Mouse (Mus musculus) MEL (cell line): ENCODE measurements around the gene Leng1. TPM values are rescaled to one million over a fixed set of nuclear protein-coding genes. Genes with fewer than 3 reads are reported as not detected.

Source experiments
- DNase-seq: peaks from one replicate; pipeline ENCODE4 v3.0.0; 2011; ENCODE audit warnings: low read depth, low spot score
- H3K27ac ChIP-seq: 2 replicates; pipeline ENCODE4 v1.5.1; 2012; ENCODE audit warnings: low read depth, mild to moderate bottlenecking, control low read depth, low read length, moderate library complexity; ENCODE audit not compliant: control insufficient read depth
- H3K27me3 ChIP-seq, 2 experiments: fragments of 150-350 bp in 1 of 2; sonication (generic) in 1 of 2; 2 replicates each; pipeline ENCODE4 v1.6.1; 2012; ENCODE audit warnings: low read length in 2 of 2, mild to moderate bottlenecking in 2 of 2, improper control_type of control experiment in 1 of 2, moderate library complexity in 1 of 2; ENCODE audit not compliant: insufficient read depth in 2 of 2, control insufficient read depth in 1 of 2
- H3K36me3 ChIP-seq, 2 experiments: 2 replicates each; pipeline ENCODE4 v1.6.1; 2012 to 2014; ENCODE audit warnings: low read length in 2 of 2, improper control_type of control experiment in 1 of 2, inconsistent platforms in 1 of 2, mild to moderate bottlenecking in 1 of 2; ENCODE audit not compliant: insufficient read depth in 2 of 2, control insufficient read depth in 1 of 2
- H3K4me1 ChIP-seq, 2 experiments: fragments of 150-350 bp in 1 of 2; sonication (generic) in 1 of 2; 2 replicates each; pipeline ENCODE4 v1.6.1; 2012; ENCODE audit warnings: low read length in 2 of 2, improper control_type of control experiment in 1 of 2, mild to moderate bottlenecking in 1 of 2; ENCODE audit not compliant: insufficient read depth in 2 of 2, control insufficient read depth in 1 of 2
- H3K4me3 ChIP-seq, 2 experiments: fragments of 150-350 bp in 1 of 2; sonication (generic) in 1 of 2; 2 replicates each; pipeline ENCODE4 v1.5.1; 2012; ENCODE audit warnings: low read depth in 2 of 2, low read length in 2 of 2, mild to moderate bottlenecking in 2 of 2, moderate library complexity in 2 of 2, control low read depth in 1 of 2, improper control_type of control experiment in 1 of 2; ENCODE audit not compliant: control insufficient read depth in 1 of 2, insufficient read depth in 1 of 2
- H3K79me2 ChIP-seq: 2 replicates; pipeline ENCODE4 v1.6.1; 2012; ENCODE audit warnings: mild to moderate bottlenecking, low read length, moderate library complexity; ENCODE audit not compliant: control insufficient read depth, poor library complexity, insufficient read depth
- H3K9ac ChIP-seq: 2 replicates; pipeline ENCODE4 v1.6.1; 2012; ENCODE audit warnings: low read depth, mild to moderate bottlenecking, control low read depth, low read length, moderate library complexity; ENCODE audit not compliant: control insufficient read depth, poor library complexity, severe bottlenecking
- H3K9me3 ChIP-seq: fragments of 150-350 bp; sonication (generic); replicated peaks from 2 replicates; pipeline ENCODE4 v1.6.1; 2012; ENCODE audit warnings: mild to moderate bottlenecking, low read length, improper control_type of control experiment, moderate library complexity; ENCODE audit not compliant: insufficient read depth
- BHLHE40 ChIP-seq: IDR thresholded peaks from 2 replicates; pipeline ENCODE4 v1.6.1; 2012; ENCODE audit warnings: low read depth, mild to moderate bottlenecking, inconsistent platforms, low read length, improper control_type of control experiment, borderline replicate concordance
- ELF1 ChIP-seq: IDR thresholded peaks from 2 replicates; pipeline ENCODE4 v1.6.1; 2014; ENCODE audit warnings: low read depth, mild to moderate bottlenecking, inconsistent platforms, low read length, improper control_type of control experiment, moderate library complexity
- ETS1 ChIP-seq: IDR thresholded peaks from 2 replicates; pipeline ENCODE4 v1.6.1; 2012; ENCODE audit warnings: low read depth, mild to moderate bottlenecking, inconsistent platforms, low read length, improper control_type of control experiment, moderate library complexity
- GABPA ChIP-seq: IDR thresholded peaks from 2 replicates; pipeline ENCODE4 v1.6.1; 2012; ENCODE audit warnings: low read depth, mild to moderate bottlenecking, inconsistent platforms, low read length, improper control_type of control experiment, moderate library complexity
- GATA1 ChIP-seq: IDR thresholded peaks from 2 replicates; pipeline ENCODE4 v1.6.1; 2011; ENCODE audit warnings: low read depth, low read length, improper control_type of control experiment
- HCFC1 ChIP-seq: IDR thresholded peaks from 2 replicates; pipeline ENCODE4 v1.6.1; 2012; ENCODE audit warnings: low read depth, mild to moderate bottlenecking, inconsistent platforms, low read length, improper control_type of control experiment, moderate library complexity
- KAT2A ChIP-seq: conservative IDR thresholded peaks from 2 replicates; pipeline ENCODE4 v1.6.1; 2012; ENCODE audit warnings: low read depth, low read length, improper control_type of control experiment, inconsistent platforms
- MAFK ChIP-seq: IDR thresholded peaks from 2 replicates; pipeline ENCODE4 v1.6.1; 2011; ENCODE audit warnings: low read depth, mild to moderate bottlenecking, low read length, improper control_type of control experiment, borderline replicate concordance
- MAX ChIP-seq: IDR thresholded peaks from 2 replicates; pipeline ENCODE4 v1.6.1; 2011; ENCODE audit warnings: low read length, improper control_type of control experiment
- MEF2A ChIP-seq: IDR thresholded peaks from 2 replicates; pipeline ENCODE4 v1.6.1; 2014; ENCODE audit warnings: low read depth, mild to moderate bottlenecking, inconsistent platforms, low read length, improper control_type of control experiment; ENCODE audit not compliant: poor library complexity, insufficient replicate concordance, severe bottlenecking; ENCODE audit errors: extremely low read depth
- MXI1 ChIP-seq: IDR thresholded peaks from 2 replicates; pipeline ENCODE4 v1.6.1; 2011; ENCODE audit warnings: mild to moderate bottlenecking, low read depth, low read length, improper control_type of control experiment
- MYC ChIP-seq: IDR thresholded peaks from 2 replicates; pipeline ENCODE4 v1.6.1; 2011; ENCODE audit warnings: low read depth, mild to moderate bottlenecking, low read length, improper control_type of control experiment, moderate library complexity
- NELFE ChIP-seq: IDR thresholded peaks from 2 replicates; pipeline ENCODE4 v1.6.1; 2011; ENCODE audit warnings: low read depth, low read length, improper control_type of control experiment
- NRF1 ChIP-seq: IDR thresholded peaks from 2 replicates; pipeline ENCODE4 v1.6.1; 2014; ENCODE audit warnings: low read depth, mild to moderate bottlenecking, inconsistent platforms, low read length, improper control_type of control experiment, moderate library complexity; ENCODE audit not compliant: poor library complexity, insufficient read depth, severe bottlenecking
- POLR2A ChIP-seq, 2 experiments: IDR thresholded peaks; 2 replicates each; pipeline ENCODE4 v1.6.1; 2011 to 2012; ENCODE audit warnings: low read length in 2 of 2, mild to moderate bottlenecking in 2 of 2, control low read depth in 1 of 2, improper control_type of control experiment in 1 of 2, low read depth in 1 of 2, moderate library complexity in 1 of 2; ENCODE audit not compliant: control insufficient read depth in 1 of 2, insufficient read depth in 1 of 2, poor library complexity in 1 of 2
- POLR2AphosphoS2 ChIP-seq: IDR thresholded peaks from 2 replicates; pipeline ENCODE4 v1.6.1; 2011; ENCODE audit warnings: low read length, improper control_type of control experiment
- RAD21 ChIP-seq: IDR thresholded peaks from 2 replicates; pipeline ENCODE4 v1.6.1; 2011; ENCODE audit warnings: mild to moderate bottlenecking, low read depth, low read length, improper control_type of control experiment
- RCOR1 ChIP-seq: IDR thresholded peaks from 2 replicates; pipeline ENCODE4 v1.6.1; 2012; ENCODE audit warnings: low read depth, mild to moderate bottlenecking, inconsistent platforms, low read length, improper control_type of control experiment
- SIN3A ChIP-seq: IDR thresholded peaks from 2 replicates; pipeline ENCODE4 v1.6.1; 2012; ENCODE audit warnings: low read length, improper control_type of control experiment, inconsistent platforms
- TAL1 ChIP-seq: IDR thresholded peaks from 2 replicates; pipeline ENCODE4 v1.6.1; 2012; ENCODE audit warnings: mild to moderate bottlenecking, inconsistent platforms, low read length, moderate library complexity, mixed read lengths
- TBP ChIP-seq: IDR thresholded peaks from 2 replicates; pipeline ENCODE4 v1.8.0; 2011; ENCODE audit warnings: low read depth, low read length, improper control_type of control experiment
- TCF12 ChIP-seq: IDR thresholded peaks from 2 replicates; pipeline ENCODE4 v1.6.1; 2014; ENCODE audit warnings: low read depth, mild to moderate bottlenecking, inconsistent platforms, low read length, improper control_type of control experiment, moderate library complexity
- UBTF ChIP-seq: IDR thresholded peaks from 2 replicates; pipeline ENCODE4 v1.6.1; 2012; ENCODE audit warnings: low read depth, mild to moderate bottlenecking, inconsistent platforms, low read length, improper control_type of control experiment, moderate library complexity, borderline replicate concordance; ENCODE audit not compliant: insufficient read depth
- ZMIZ1 ChIP-seq: IDR thresholded peaks from 2 replicates; pipeline ENCODE4 v1.6.1; 2012; ENCODE audit warnings: low read depth, mild to moderate bottlenecking, inconsistent platforms, low read length, improper control_type of control experiment, moderate library complexity
- ZNF384 ChIP-seq: IDR thresholded peaks from 2 replicates; pipeline ENCODE4 v1.6.1; 2012; ENCODE audit warnings: low read depth, mild to moderate bottlenecking, inconsistent platforms, low read length, improper control_type of control experiment
- polyA plus RNA-seq, 2 experiments: library from polyadenylated mRNA; stranded (reverse) in 1 of 2; unstranded in 1 of 2; fragments of >175 nt in 1 of 2; fragments of >200 nt in 1 of 2; gene quantifications; 2 replicates each; pipeline versions ENCODE4 v1.2.1 to v1.2.4; 2012; ENCODE audit warnings: low replicate concordance in 2 of 2, low read depth in 1 of 2; ENCODE audit not compliant: insufficient read length in 2 of 2, insufficient read depth in 1 of 2, missing spikeins in 1 of 2
- total RNA-seq: library from RNA; depleted of rRNA; stranded (reverse); fragments of 300-350 nt; gene quantifications from 2 replicates; pipeline ENCODE4 v1.2.3, GENCODE M21; 2012

Leng1 gene
- total and polyA plus RNA-seq, 3 experiments = 11.0 to 11.3 TPM; not detected in 1

DNA sequence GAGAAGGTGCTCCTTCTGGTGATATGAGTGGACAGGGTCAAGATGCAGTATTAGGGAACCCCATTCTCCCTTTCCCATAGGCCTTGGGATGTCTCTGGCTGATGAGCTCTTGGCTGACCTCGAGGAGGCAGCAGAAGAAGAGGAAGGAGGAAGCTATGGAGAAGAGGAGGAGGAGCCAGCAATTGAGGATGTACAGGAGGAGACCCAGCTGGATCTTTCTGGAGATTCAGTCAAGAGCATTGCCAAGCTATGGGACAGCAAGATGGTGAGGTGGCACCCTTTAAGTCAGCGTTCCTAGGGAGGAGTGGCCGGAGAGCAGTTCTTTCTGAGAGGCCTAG lies 35.2 kb downstream of the Leng1 start:
- H3K79me2 ChIP-seq = peaks cover 31% of the 10 kb centered on the region
- H3K27me3 ChIP-seq = no peaks in the 10 kb centered on the region
- H3K9ac ChIP-seq = peak overlapping the region; percentile 86
- H3K4me3 ChIP-seq = peak overlapping the region; percentile 65 to 98
- peaks cover 0 to 6% of the 10 kb centered on the region in 2 experiments; a peak in 3 of 4 replicates for H3K36me3 ChIP-seq
- H3K9me3 ChIP-seq = no peaks in the 10 kb centered on the region
- no peak for TF ChIP-seq RAD21
- TF ChIP-seq MAFK = no peak
- no peak for TF ChIP-seq ZNF384
- TF ChIP-seq NRF1 = no peak
- no peak for TF ChIP-seq KAT2A
- peak; percentile 59 for DNase-seq
- peak overlapping the region; percentile 60; the same call in 1 of the 2 replicates for H3K27ac ChIP-seq
- H3K4me1 ChIP-seq = peaks cover 0 to 9% of the 10 kb centered on the region in 2 experiments; a peak in 2 of 4 replicates

DNA sequence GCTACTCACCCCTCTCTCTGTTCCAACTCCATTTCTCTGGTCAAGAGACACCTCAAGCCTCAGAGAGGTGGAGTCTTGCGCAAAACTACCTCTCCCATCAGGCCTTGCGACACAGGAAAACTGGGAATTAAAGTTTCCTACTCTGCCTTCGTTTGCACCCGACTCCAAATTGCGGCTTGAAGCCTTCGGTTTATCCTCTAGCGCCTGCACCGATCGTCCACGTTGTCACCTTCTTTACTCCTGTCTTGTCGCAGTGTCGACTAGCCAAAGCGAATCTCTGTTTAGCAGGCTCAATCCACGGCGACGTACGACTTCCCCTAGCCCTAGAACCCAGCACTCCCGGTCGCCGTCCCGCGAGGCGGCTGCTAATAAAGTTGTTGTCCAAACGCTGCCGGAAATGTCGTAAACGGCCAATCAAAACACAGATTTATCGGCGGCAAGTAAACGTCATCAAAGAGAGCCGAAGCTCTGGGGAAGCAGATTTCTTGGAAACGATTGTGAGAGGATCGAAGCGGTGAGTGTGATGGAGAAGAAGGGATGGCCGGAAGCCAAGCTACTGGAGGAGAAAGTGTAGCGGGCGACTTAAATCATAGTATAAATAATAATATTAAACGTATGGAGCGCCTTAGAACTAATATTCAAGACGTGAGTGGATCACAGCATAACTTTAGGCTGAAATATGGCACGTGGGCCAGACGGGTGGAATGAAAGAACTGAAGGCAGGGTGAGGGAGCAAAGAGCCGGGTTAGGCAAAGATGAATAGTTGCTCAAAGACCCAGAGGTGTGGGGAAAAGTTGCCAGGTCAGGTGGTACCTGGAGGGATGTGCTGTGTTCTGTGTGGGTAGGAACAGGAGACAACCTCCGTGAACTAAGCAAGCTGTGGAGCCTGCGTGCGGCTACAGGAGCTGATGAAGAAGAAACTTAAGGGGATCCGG lies 35.8 kb downstream of the Leng1 start, which contains the start of the genes Tfpt and Prpf31:
TSS of gene Tfpt (minus strand) at position 387 of the 935 bp plus-strand sequence.
TSS of gene Prpf31 (plus strand) at position 443 of the 935 bp plus-strand sequence.
- peak within 1 kb of the TSS; percentile 67 to 98 for H3K4me3 ChIP-seq
- no peaks in the 10 kb centered on the region for H3K9me3 ChIP-seq
- H3K27ac ChIP-seq = peak within 1 kb of the TSS; percentile 95
- H3K79me2 ChIP-seq = peaks cover 31% of the 10 kb centered on the region
- TF ChIP-seq ETS1 (no peak; the same call in 1 of the 2 replicates), UBTF (no peak), GATA1 (peak; percentile 70), ELF1 (peak; percentile 87), TCF12 (peak; percentile 54; the same call in 1 of the 2 replicates), TAL1 (no peak), RCOR1 (peak; percentile 46; the same call in 1 of the 2 replicates), SIN3A (peak; percentile 99), MAX (peak; percentile 79), MYC (peak; percentile 91), NELFE (peak; percentile 78), ZNF384 (no peak), POLR2AphosphoS2 (peak; percentile 86), ZMIZ1 (no peak), KAT2A (peak; percentile 95), MXI1 (peak; percentile 97), MEF2A (no peak), GABPA (no peak), TBP (peak; percentile 79; the same call in 1 of the 2 replicates), HCFC1 (peak; percentile 96), BHLHE40 (no peak), POLR2A (IDR thresholded peaks at IDR 0.05; ENCODE audit: control insufficient read depth in 1 of 2, insufficient read depth in 1 of 2, low read depth in 1 of 2, low read length in 2 of 2, poor library complexity in 1 of 2) (peak; percentile 57 to 87; a peak in 3 of 4 replicates)
- no peaks in the 10 kb centered on the region for H3K27me3 ChIP-seq
- H3K4me1 ChIP-seq = peaks cover 0 to 9% of the 10 kb centered on the region in 2 experiments; a peak in 2 of 4 replicates
- peak; percentile 98 for DNase-seq
- peak within 1 kb of the TSS; percentile 93 for H3K9ac ChIP-seq
- peaks cover 0 to 6% of the 10 kb centered on the region in 2 experiments; a peak in 2 of 4 replicates for H3K36me3 ChIP-seq
